Mouse (Mus musculus): ENCODE data around the gene Gm15517.

DNA sequence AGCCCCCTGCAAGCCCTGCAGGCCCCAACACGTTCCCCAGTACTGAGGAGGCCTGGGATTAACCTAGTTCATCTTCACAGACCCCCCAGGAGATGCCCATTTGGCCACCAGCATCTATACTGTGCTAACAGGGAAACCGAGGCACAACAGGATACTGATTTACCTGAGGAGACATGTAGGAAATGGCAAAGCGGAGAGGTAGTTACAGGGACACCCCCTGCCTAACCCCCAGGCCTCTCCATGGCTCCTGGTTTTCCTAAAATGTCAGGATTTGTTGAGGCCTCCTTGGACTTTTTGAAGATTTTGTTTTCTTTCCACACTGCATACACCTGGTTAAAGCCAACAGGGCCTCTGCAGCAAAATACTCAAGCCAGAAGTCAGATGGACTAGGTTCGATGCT lies 4.0 kb upstream of the Gm15517 start, which contains the start of gene Acp4:
- no peak for TF ChIP-seq EP300 (IDR thresholded peaks at IDR 0.05; ENCODE audit: low read depth)
- TF ChIP-seq CTCF (IDR thresholded peaks at IDR 0.05; ENCODE audit: low read depth): no peak
